10 mouse cellular contexts compared by ENCODE assay signal in the genomic region with DNA sequence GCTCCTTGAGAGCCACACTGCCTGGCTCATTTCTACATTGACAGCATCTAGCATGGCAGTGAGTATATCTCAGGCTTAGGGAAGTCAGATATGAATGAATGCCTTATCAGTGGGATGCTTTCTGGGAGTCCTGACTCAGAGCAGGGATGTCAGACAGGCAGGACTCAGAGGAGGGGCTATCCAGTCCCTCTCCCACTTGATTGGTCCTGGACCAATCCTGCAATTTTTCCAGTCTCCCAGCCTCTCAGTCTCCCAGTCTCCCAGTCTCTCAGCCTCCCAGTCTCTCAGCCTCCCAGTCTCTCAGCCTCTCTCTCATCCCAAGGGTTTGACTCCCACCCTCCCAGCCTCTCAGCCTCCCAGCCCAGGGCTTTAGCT.
DNase-seq lines count a peak whose midpoint lies in the region; ATAC-seq and TF ChIP-seq lines count a peak whose summit lies in the region.
"Had no signal": no experiment of that assay in that cellular context is flagged by ENCODE, and none has a peak within 500 bp of the region (broad histone marks: within the 10 kb centered on the region; RNA-seq: fewer than 3 reads in every experiment).

No protein-coding gene starts in this region.

- peak; percentile 62 for DNase-seq in heart, adult 11 months
- DNase-seq in heart, postnatal 25 days (ENCODE audit: low spot score), result no peak
- peak; percentile 18 for DNase-seq in lung, postnatal 0 days (ENCODE audit: low spot score)
- DNase-seq in lung, postnatal 4 days, result no peak
- no peak for DNase-seq in stomach, postnatal 0 days (ENCODE audit: low spot score)
- no peak for DNase-seq in gastrocnemius, postnatal 36 days
- DNase-seq: cerebellum, adult 8-10 months; liver, embryonic 13.5 days had no signal

- no peaks in the 10 kb centered on the region for H3K36me3 ChIP-seq in lung, postnatal 0 days (ENCODE audit: insufficient read depth, low read length)
- H3K36me3 ChIP-seq in hindbrain, embryonic 16.5 days (ENCODE audit: control insufficient read depth, insufficient read depth, low read length), result no peaks in the 10 kb centered on the region
- no peaks in the 10 kb centered on the region for H3K36me3 ChIP-seq in stomach, postnatal 0 days (ENCODE audit: control insufficient read depth, insufficient read depth, low read length)
- H3K36me3 ChIP-seq: liver, embryonic 13.5 days had no signal

- H3K4me3 ChIP-seq in lung, postnatal 0 days (ENCODE audit: low read depth, low read length), result no peak overlapping the region
- H3K4me3 ChIP-seq in hindbrain, embryonic 16.5 days (ENCODE audit: low read length), result no peak overlapping the region
- H3K4me3 ChIP-seq in stomach, postnatal 0 days (ENCODE audit: low read depth, low read length), result no peak overlapping the region
- H3K4me3 ChIP-seq: liver, embryonic 13.5 days had no signal

- no peaks in the 10 kb centered on the region for H3K9me3 ChIP-seq in lung, postnatal 0 days (ENCODE audit: low read length)
- no peaks in the 10 kb centered on the region for H3K9me3 ChIP-seq in hindbrain, embryonic 16.5 days (ENCODE audit: control insufficient read depth, low read length)
- H3K9me3 ChIP-seq in stomach, postnatal 0 days (ENCODE audit: control insufficient read depth, low read length), result no peaks in the 10 kb centered on the region
- H3K9me3 ChIP-seq: liver, embryonic 13.5 days had no signal

- H3K27me3 ChIP-seq in lung, postnatal 0 days (replicated peaks; ENCODE audit: insufficient read depth, low read length), result no peaks in the 10 kb centered on the region
- no peaks in the 10 kb centered on the region for H3K27me3 ChIP-seq in hindbrain, embryonic 16.5 days (replicated peaks; ENCODE audit: control insufficient read depth, insufficient read depth, low read length)
- H3K27me3 ChIP-seq in stomach, postnatal 0 days (ENCODE audit: control insufficient read depth, insufficient read depth, low read length), result no peaks in the 10 kb centered on the region
- H3K27me3 ChIP-seq: liver, embryonic 13.5 days had no signal

- no peak overlapping the region for H3K9ac ChIP-seq in lung, postnatal 0 days (replicated peaks; ENCODE audit: low read depth)
- no peak overlapping the region for H3K9ac ChIP-seq in hindbrain, embryonic 16.5 days (ENCODE audit: low read depth, low read length)
- no peak overlapping the region for H3K9ac ChIP-seq in stomach, postnatal 0 days (ENCODE audit: low read length)
- H3K9ac ChIP-seq: liver, embryonic 13.5 days had no signal

- no peak; the same call in 1 of the 2 replicates for ATAC-seq in lung, postnatal 0 days
- 0 out of 2 replicates have a peak, but pooled peaks have one; percentile 3 for ATAC-seq in hindbrain, embryonic 16.5 days
- ATAC-seq in stomach, postnatal 0 days (ENCODE audit: low FRiP score, low TSS enrichment), result peak; percentile 16; the same call in 1 of the 2 replicates
- no peak for ATAC-seq in megakaryocyte, adult 5-6 weeks (ENCODE audit: poor library complexity, severe bottlenecking)

- no peak overlapping the region for H3K27ac ChIP-seq in lung, postnatal 0 days (ENCODE audit: low read length)
- no peak overlapping the region for H3K27ac ChIP-seq in hindbrain, embryonic 16.5 days (ENCODE audit: low read depth, low read length)
- H3K27ac ChIP-seq in stomach, postnatal 0 days (replicated peaks), result no peak overlapping the region; the same call in 1 of the 2 replicates
- H3K27ac ChIP-seq: liver, embryonic 13.5 days had no signal

- no peak overlapping the region for H3K4me2 ChIP-seq in lung, postnatal 0 days (replicated peaks; ENCODE audit: low read depth, low read length)
- H3K4me2 ChIP-seq in hindbrain, embryonic 16.5 days (ENCODE audit: low read length), result no peak overlapping the region
- no peak overlapping the region for H3K4me2 ChIP-seq in stomach, postnatal 0 days (replicated peaks; ENCODE audit: low read depth)
- H3K4me2 ChIP-seq: liver, embryonic 13.5 days had no signal

- intact Hi-C loops in heart, postnatal 25 days (cut with DNase I), result no loop called here
- intact Hi-C loops in gastrocnemius, postnatal 36 days (cut with DNase I), result no loop called here

- no peaks in the 10 kb centered on the region for H3K4me1 ChIP-seq in lung, postnatal 0 days (ENCODE audit: insufficient read depth, low read depth, low read length)
- peaks cover 20% of the 10 kb centered on the region for H3K4me1 ChIP-seq in hindbrain, embryonic 16.5 days (ENCODE audit: control insufficient read depth, insufficient read depth, low read depth, low read length)
- no peaks in the 10 kb centered on the region for H3K4me1 ChIP-seq in stomach, postnatal 0 days (replicated peaks; ENCODE audit: control insufficient read depth, insufficient read depth)
- H3K4me1 ChIP-seq: liver, embryonic 13.5 days had no signal

- TF ChIP-seq CTCF in lung, postnatal 0 days (IDR thresholded peaks at IDR 0.05), result no peak
- TF ChIP-seq CTCF in stomach, postnatal 0 days (IDR thresholded peaks at IDR 0.05; ENCODE audit: low read depth), result no peak

- no peak for TF ChIP-seq EP300 in lung, postnatal 0 days (IDR thresholded peaks at IDR 0.05)
- TF ChIP-seq EP300 in stomach, postnatal 0 days (optimal IDR thresholded peaks at IDR 0.05), result no peak

Comparison
In these comparisons a context has a peak if more than half of its experiments do, and no peak if none do; other contexts are left out.
1. DNase-seq: peak in heart, adult 11 months (single experiment) and lung, postnatal 0 days (single experiment); none in heart, postnatal 25 days (single experiment), lung, postnatal 4 days (0 of 2), stomach, postnatal 0 days (single experiment) and gastrocnemius, postnatal 36 days (0 of 2).
2. ATAC-seq: peak in hindbrain, embryonic 16.5 days (single experiment) and stomach, postnatal 0 days (single experiment); none in lung, postnatal 0 days (single experiment) and megakaryocyte, adult 5-6 weeks (single experiment).